Mouse (Mus musculus) neural tube, embryonic 11.5 days (tissue): ENCODE results near the gene Cyb5r4. TPM values are rescaled to one million over a fixed set of nuclear protein-coding genes. Genes with fewer than 3 reads are reported as not detected.
"Not testable (repeated sequence)": the region's sequence is repeated elsewhere in the genome, so short reads cannot be mapped to it uniquely, and the experiment has no call there.

Experiments used
- ATAC-seq: fragments of 200-750 bp; cut with Nextera tagmentation; 2 replicates; pipeline ENCODE4 v1.8.0; 2017; ENCODE audit warnings: moderate number of reproducible peaks, mild to moderate bottlenecking, moderate TSS enrichment, moderate library complexity; ENCODE audit not compliant: insufficient read depth, low FRiP score, low TSS enrichment
- DNase-seq: peaks from one replicate; pipeline ENCODE4 v3.0.0-alpha.2; 2015; ENCODE audit warnings: low spot score
- H3K27ac ChIP-seq: fragments of 300-500 bp; sonication (generic); 2 replicates; pipeline ENCODE4 v1.5.1; 2014; ENCODE audit warnings: low read depth, mild to moderate bottlenecking, low read length
- H3K27me3 ChIP-seq: fragments of 300-500 bp; sonication (generic); 2 replicates; pipeline ENCODE4 v1.6.1; 2014; ENCODE audit warnings: mild to moderate bottlenecking, low read length, mixed read lengths; ENCODE audit not compliant: control insufficient read depth, insufficient read depth
- H3K36me3 ChIP-seq: fragments of 300-500 bp; sonication (generic); 2 replicates; pipeline ENCODE4 v1.6.1; 2014; ENCODE audit warnings: mild to moderate bottlenecking, low read length, moderate library complexity, mixed read lengths; ENCODE audit not compliant: control insufficient read depth, insufficient read depth
- H3K4me1 ChIP-seq: fragments of 300-500 bp; sonication (generic); 2 replicates; pipeline ENCODE4 v1.6.1; 2014; ENCODE audit warnings: low read length, mixed read lengths; ENCODE audit not compliant: control insufficient read depth, insufficient read depth
- H3K4me2 ChIP-seq: fragments of 300-500 bp; sonication (generic); 2 replicates; pipeline ENCODE4 v1.6.1; 2014; ENCODE audit warnings: low read depth, mild to moderate bottlenecking, moderate library complexity
- H3K4me3 ChIP-seq: fragments of 300-500 bp; sonication (generic); 2 replicates; pipeline ENCODE4 v1.5.1; 2014; ENCODE audit warnings: low read depth, low read length
- H3K9ac ChIP-seq: fragments of 300-500 bp; sonication (generic); 2 replicates; pipeline ENCODE4 v1.6.1; 2014; ENCODE audit warnings: mild to moderate bottlenecking, low read length
- H3K9me3 ChIP-seq: fragments of 300-500 bp; sonication (generic); 2 replicates; pipeline ENCODE4 v1.6.1; 2016; ENCODE audit warnings: low read length; ENCODE audit not compliant: control insufficient read depth
- WGBS: fragments of 180-500 bp; shearing (Covaris S2); extraction: QIAGEN DNeasy Blood & Tissue Kit; methylation state at CpG from one replicate; pipeline ENCODE4 v1.1.7; 2014; 5-methylcytosine and 5-hydroxymethylcytosine counted together
- polyA plus RNA-seq: library from polyadenylated mRNA; unstranded; fragments of >200 nt; fragmentation: Nextera tagmentation; extraction: Ambion mirVana; gene quantifications from 2 replicates; pipeline ENCODE4 v1.2.1, GENCODE M21; 2014

Cyb5r4 gene
- 102 and 111 TPM in 2 replicates for polyA plus RNA-seq

- Histone ChIP-seq H3K27me3 (no peaks in the 10 kb centered on the region), H3K4me2 (peak within 1 kb of the TSS; percentile 67), H3K9ac (peak within 1 kb of the TSS; percentile 47), H3K4me1 (peaks cover 9% of the 10 kb centered on the region; the same call in 1 of the 2 replicates), H3K36me3 (no peaks in the 10 kb centered on the region), H3K27ac (no peak within 1 kb of the TSS), H3K4me3 (peak within 1 kb of the TSS; percentile 68), H3K9me3 (no peaks in the 10 kb centered on the region)
- peak; percentile 97 for DNase-seq
- ATAC-seq = peak; percentile 99
- under 1% methylated on average over 52 of the region's 52 CpGs for WGBS
Observed at GRCm38 (mm10) chr9:87021778-87022523, at the start of gene Cyb5r4. TSS of gene Cyb5r4 (plus strand) at chr9:87022014.

DNA sequence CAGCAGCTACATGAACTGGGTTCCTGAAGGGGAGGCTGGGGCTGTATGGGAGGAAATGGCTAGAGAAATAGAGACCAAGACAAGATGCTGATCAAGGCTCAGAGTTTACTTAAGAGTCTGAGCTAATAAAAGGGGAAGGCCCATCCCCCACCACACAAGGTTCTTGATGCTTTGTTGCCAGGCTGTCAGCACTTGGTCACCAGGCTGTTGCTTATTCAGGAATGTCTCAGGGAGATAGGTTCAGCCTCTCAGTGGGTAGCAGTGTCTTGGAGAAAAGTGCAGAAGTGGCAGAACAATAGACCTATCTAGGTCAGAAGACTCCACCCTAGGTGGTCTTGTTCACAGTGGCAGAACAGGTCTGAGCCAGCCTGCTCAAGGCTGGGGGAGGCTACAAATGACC is 49.3 kb upstream of the Cyb5r4 start:
- H3K4me2 ChIP-seq, H3K4me3 ChIP-seq, H3K9me3 ChIP-seq, H3K4me1 ChIP-seq, H3K27me3 ChIP-seq, H3K36me3 ChIP-seq, H3K9ac ChIP-seq, H3K27ac ChIP-seq, DNase-seq, ATAC-seq: not testable (repeated sequence)

DNA sequence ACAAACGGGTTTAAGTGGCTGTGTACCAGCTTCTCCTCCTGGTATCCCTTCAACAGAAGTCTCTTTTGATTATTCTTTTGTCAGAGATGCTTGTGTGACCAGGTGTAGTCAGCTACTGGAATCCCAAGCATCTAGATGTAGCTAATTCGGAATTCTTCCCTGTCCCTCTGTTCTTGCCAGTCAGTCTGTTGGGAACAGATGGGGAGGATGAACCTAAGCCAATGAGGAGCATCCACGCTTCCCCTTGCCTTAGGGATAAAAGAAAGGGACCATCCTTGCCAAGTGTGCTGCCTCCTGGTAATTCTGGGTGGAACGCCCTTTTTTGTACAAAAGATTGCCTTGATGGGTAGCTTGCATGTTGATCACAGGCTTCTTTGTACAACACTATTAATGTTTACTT is 48.3 kb upstream of the Cyb5r4 start:
- no peak for ATAC-seq
- no peak for DNase-seq
- WGBS = 71% methylated on average over 4 of the region's 4 CpGs

GRCm38 (mm10) chr9:86976896-86977295 is 44.9 kb upstream of the Cyb5r4 start:
- Histone ChIP-seq H3K9ac (no peak overlapping the region), H3K4me1 (no peaks in the 10 kb centered on the region), H3K27me3 (no peaks in the 10 kb centered on the region), H3K4me3 (no peak overlapping the region), H3K9me3 (no peaks in the 10 kb centered on the region), H3K36me3 (no peaks in the 10 kb centered on the region), H3K27ac (no peak overlapping the region), H3K4me2 (no peak overlapping the region)
- ATAC-seq (no peak), DNase-seq (no peak)
- 88% methylated on average over 4 of the region's 4 CpGs for WGBS

More for the DNA sequence above, 48.3 kb upstream of the Cyb5r4 start:
- Histone ChIP-seq H3K27me3 (no peaks in the 10 kb centered on the region), H3K9ac (no peak overlapping the region), H3K9me3 (no peaks in the 10 kb centered on the region), H3K4me1 (no peaks in the 10 kb centered on the region), H3K27ac (no peak overlapping the region), H3K4me2 (no peak overlapping the region), H3K36me3 (no peaks in the 10 kb centered on the region), H3K4me3 (no peak overlapping the region)

DNA sequence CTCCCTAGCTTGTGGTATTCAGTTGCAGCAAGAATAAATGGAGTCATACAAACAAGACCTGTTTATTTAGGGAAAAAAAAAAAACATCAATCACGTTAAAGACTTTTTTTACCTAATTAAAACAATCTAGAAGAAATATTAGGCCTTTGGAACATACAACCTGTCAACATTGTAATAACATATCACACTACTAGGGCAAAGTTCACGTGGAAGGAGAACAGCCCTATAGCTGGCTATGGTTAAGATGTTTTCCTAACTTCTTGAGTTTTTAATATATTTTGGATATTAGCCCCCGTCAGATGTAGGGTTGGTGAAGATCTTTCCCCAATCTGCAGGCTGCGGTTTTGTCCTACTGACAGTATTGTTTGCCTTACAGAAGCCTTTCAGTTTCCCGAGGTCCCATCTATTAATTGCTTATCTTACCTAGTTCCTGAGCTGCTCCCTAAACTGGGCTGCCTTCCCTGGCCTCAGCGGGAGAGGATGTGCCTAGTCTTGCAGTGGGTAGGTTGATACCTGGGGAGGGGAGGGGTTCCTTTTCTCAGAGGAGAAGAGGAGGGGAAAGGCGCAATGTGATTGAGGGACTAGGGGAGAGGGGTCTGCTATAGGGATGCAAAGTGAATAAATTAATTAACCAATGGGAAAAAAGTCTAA is 43.4 kb upstream of the Cyb5r4 start:
- H3K36me3 ChIP-seq = no peaks in the 10 kb centered on the region
- no peak overlapping the region for H3K4me2 ChIP-seq
- H3K27ac ChIP-seq = no peak overlapping the region
- H3K27me3 ChIP-seq = no peaks in the 10 kb centered on the region
- H3K4me3 ChIP-seq = no peak overlapping the region
- H3K9ac ChIP-seq = no peak overlapping the region
- DNase-seq (no peak), ATAC-seq (no peak)
- H3K4me1 ChIP-seq = no peaks in the 10 kb centered on the region
- WGBS = 75% methylated on average over 7 of the region's 7 CpGs
- H3K9me3 ChIP-seq = no peaks in the 10 kb centered on the region

DNA sequence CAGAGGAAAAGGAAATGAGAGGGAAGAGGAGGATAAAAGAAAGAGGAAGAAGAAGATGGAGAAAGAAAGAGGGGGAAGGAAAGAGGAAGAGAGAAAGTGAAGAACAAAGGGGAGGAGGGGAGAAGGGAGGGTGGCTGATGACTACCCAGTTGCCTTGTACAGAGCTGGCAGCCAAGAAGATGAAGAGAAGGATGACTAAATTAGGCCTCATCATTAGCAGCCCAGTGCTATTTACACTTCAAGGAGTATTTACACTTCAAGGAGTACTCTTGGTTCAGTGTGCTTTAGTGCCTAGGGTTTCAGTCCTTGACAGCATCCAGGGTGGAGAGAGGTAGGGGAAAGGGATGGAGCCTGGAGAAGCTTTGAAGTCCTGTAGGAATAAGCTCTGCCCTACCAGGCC is 41.8 kb upstream of the Cyb5r4 start:
- no peak overlapping the region for H3K9ac ChIP-seq
- DNase-seq = no peak
- H3K36me3 ChIP-seq = no peaks in the 10 kb centered on the region
- no peak for ATAC-seq
- no peak overlapping the region for H3K4me2 ChIP-seq
- no peak overlapping the region for H3K4me3 ChIP-seq
- no peaks in the 10 kb centered on the region for H3K27me3 ChIP-seq
- no peaks in the 10 kb centered on the region for H3K4me1 ChIP-seq
- H3K9me3 ChIP-seq = no peaks in the 10 kb centered on the region
- H3K27ac ChIP-seq = no peak overlapping the region

GRCm38 (mm10) chr9:86980942-86981341 is 40.9 kb upstream of the Cyb5r4 start:
- no peak for DNase-seq
- ATAC-seq = no peak
- no peak overlapping the region for H3K9ac ChIP-seq
- H3K4me1 ChIP-seq = no peaks in the 10 kb centered on the region
- H3K4me3 ChIP-seq = no peak overlapping the region
- 48% methylated on average over 2 of the region's 2 CpGs for WGBS
- H3K9me3 ChIP-seq = no peaks in the 10 kb centered on the region
- no peaks in the 10 kb centered on the region for H3K27me3 ChIP-seq
- no peak overlapping the region for H3K27ac ChIP-seq
- H3K36me3 ChIP-seq = no peaks in the 10 kb centered on the region
- H3K4me2 ChIP-seq = no peak overlapping the region

- Histone ChIP-seq H3K9ac (no peak overlapping the region), H3K36me3 (no peaks in the 10 kb centered on the region), H3K4me3 (no peak overlapping the region), H3K9me3 (no peaks in the 10 kb centered on the region), H3K27ac (no peak overlapping the region), H3K4me1 (no peaks in the 10 kb centered on the region), H3K4me2 (no peak overlapping the region), H3K27me3 (no peaks in the 10 kb centered on the region)
- 11% methylated on average over 10 of the region's 10 CpGs for WGBS
- DNase-seq (no peak), ATAC-seq (0 out of 2 replicates have a peak, but pooled peaks have one; percentile 27)
Observed at GRCm38 (mm10) chr9:86981551-86981950, 40.3 kb upstream of the Cyb5r4 start.

DNA sequence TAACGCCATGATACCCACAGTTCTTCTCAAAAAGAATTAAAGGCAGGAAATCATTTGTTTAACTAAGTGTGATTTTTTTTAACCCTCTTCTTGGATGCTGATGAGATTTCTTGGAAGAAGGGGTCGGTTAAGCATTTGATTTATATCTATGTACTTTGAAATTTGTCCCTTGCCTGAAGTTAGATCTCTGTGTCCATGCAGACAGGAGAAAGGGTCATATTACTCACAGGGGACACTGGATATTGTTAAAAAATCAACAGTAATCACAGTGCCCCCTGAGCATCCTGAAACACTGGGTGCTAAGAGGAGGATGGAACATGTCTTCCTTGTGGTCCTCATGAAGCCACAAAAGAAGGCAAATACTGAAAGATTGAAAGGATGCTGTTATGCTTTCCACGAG is 37.2 kb upstream of the Cyb5r4 start:
- H3K27me3 ChIP-seq = no peaks in the 10 kb centered on the region
- no peaks in the 10 kb centered on the region for H3K9me3 ChIP-seq
- no peaks in the 10 kb centered on the region for H3K36me3 ChIP-seq
- DNase-seq = no peak
- no peak overlapping the region for H3K27ac ChIP-seq
- 66% methylated on average over 3 of the region's 3 CpGs for WGBS
- H3K4me2 ChIP-seq = no peak overlapping the region
- ATAC-seq = no peak
- H3K4me3 ChIP-seq = no peak overlapping the region
- H3K4me1 ChIP-seq = no peaks in the 10 kb centered on the region
- H3K9ac ChIP-seq = no peak overlapping the region
